Mouse (Mus musculus) MEL (cell line): ENCODE results near the gene Ldah. TPM values are rescaled to one million over a fixed set of nuclear protein-coding genes. Genes with fewer than 3 reads are reported as not detected.

Experiments used
- DNase-seq: peaks from one replicate; pipeline ENCODE4 v3.0.0; 2011; ENCODE audit warnings: low read depth, low spot score
- H3K27ac ChIP-seq: 2 replicates; pipeline ENCODE4 v1.5.1; 2012; ENCODE audit warnings: low read depth, mild to moderate bottlenecking, control low read depth, low read length, moderate library complexity; ENCODE audit not compliant: control insufficient read depth
- H3K27me3 ChIP-seq, 2 experiments: fragments of 150-350 bp in 1 of 2; sonication (generic) in 1 of 2; 2 replicates each; pipeline ENCODE4 v1.6.1; 2012; ENCODE audit warnings: low read length in 2 of 2, mild to moderate bottlenecking in 2 of 2, improper control_type of control experiment in 1 of 2, moderate library complexity in 1 of 2; ENCODE audit not compliant: insufficient read depth in 2 of 2, control insufficient read depth in 1 of 2
- H3K36me3 ChIP-seq, 2 experiments: 2 replicates each; pipeline ENCODE4 v1.6.1; 2012 to 2014; ENCODE audit warnings: low read length in 2 of 2, improper control_type of control experiment in 1 of 2, inconsistent platforms in 1 of 2, mild to moderate bottlenecking in 1 of 2; ENCODE audit not compliant: insufficient read depth in 2 of 2, control insufficient read depth in 1 of 2
- H3K4me1 ChIP-seq, 2 experiments: fragments of 150-350 bp in 1 of 2; sonication (generic) in 1 of 2; 2 replicates each; pipeline ENCODE4 v1.6.1; 2012; ENCODE audit warnings: low read length in 2 of 2, improper control_type of control experiment in 1 of 2, mild to moderate bottlenecking in 1 of 2; ENCODE audit not compliant: insufficient read depth in 2 of 2, control insufficient read depth in 1 of 2
- H3K4me3 ChIP-seq, 2 experiments: fragments of 150-350 bp in 1 of 2; sonication (generic) in 1 of 2; 2 replicates each; pipeline ENCODE4 v1.5.1; 2012; ENCODE audit warnings: low read depth in 2 of 2, low read length in 2 of 2, mild to moderate bottlenecking in 2 of 2, moderate library complexity in 2 of 2, control low read depth in 1 of 2, improper control_type of control experiment in 1 of 2; ENCODE audit not compliant: control insufficient read depth in 1 of 2, insufficient read depth in 1 of 2
- H3K79me2 ChIP-seq: 2 replicates; pipeline ENCODE4 v1.6.1; 2012; ENCODE audit warnings: mild to moderate bottlenecking, low read length, moderate library complexity; ENCODE audit not compliant: control insufficient read depth, poor library complexity, insufficient read depth
- H3K9ac ChIP-seq: 2 replicates; pipeline ENCODE4 v1.6.1; 2012; ENCODE audit warnings: low read depth, mild to moderate bottlenecking, control low read depth, low read length, moderate library complexity; ENCODE audit not compliant: control insufficient read depth, poor library complexity, severe bottlenecking
- H3K9me3 ChIP-seq: fragments of 150-350 bp; sonication (generic); replicated peaks from 2 replicates; pipeline ENCODE4 v1.6.1; 2012; ENCODE audit warnings: mild to moderate bottlenecking, low read length, improper control_type of control experiment, moderate library complexity; ENCODE audit not compliant: insufficient read depth
- BHLHE40 ChIP-seq: IDR thresholded peaks from 2 replicates; pipeline ENCODE4 v1.6.1; 2012; ENCODE audit warnings: low read depth, mild to moderate bottlenecking, inconsistent platforms, low read length, improper control_type of control experiment, borderline replicate concordance
- CTCF ChIP-seq, 3 experiments: IDR thresholded peaks in 2 of 3; conservative IDR thresholded peaks in 1 of 3; 2 replicates each; pipeline ENCODE4 v1.5.1; 2011 to 2012; ENCODE audit warnings: low read length in 3 of 3, low read depth in 2 of 3, mild to moderate bottlenecking in 2 of 3, improper control_type of control experiment in 1 of 3, inconsistent platforms in 1 of 3, mixed read lengths in 1 of 3, moderate library complexity in 1 of 3; ENCODE audit not compliant: control insufficient read depth in 1 of 3, insufficient read depth in 1 of 3, poor library complexity in 1 of 3, severe bottlenecking in 1 of 3
- E2F4 ChIP-seq: IDR thresholded peaks from 2 replicates; pipeline ENCODE4 v1.6.1; 2011; ENCODE audit warnings: low read depth, low read length, improper control_type of control experiment, borderline replicate concordance
- ELF1 ChIP-seq: IDR thresholded peaks from 2 replicates; pipeline ENCODE4 v1.6.1; 2014; ENCODE audit warnings: low read depth, mild to moderate bottlenecking, inconsistent platforms, low read length, improper control_type of control experiment, moderate library complexity
- EP300 ChIP-seq, 2 experiments: IDR thresholded peaks; 2 replicates each; pipeline ENCODE4 v1.6.1; 2011; ENCODE audit warnings: improper control_type of control experiment in 2 of 2, low read length in 2 of 2, low read depth in 1 of 2, mild to moderate bottlenecking in 1 of 2
- GATA1 ChIP-seq: IDR thresholded peaks from 2 replicates; pipeline ENCODE4 v1.6.1; 2011; ENCODE audit warnings: low read depth, low read length, improper control_type of control experiment
- POLR2A ChIP-seq, 2 experiments: IDR thresholded peaks; 2 replicates each; pipeline ENCODE4 v1.6.1; 2011 to 2012; ENCODE audit warnings: low read length in 2 of 2, mild to moderate bottlenecking in 2 of 2, control low read depth in 1 of 2, improper control_type of control experiment in 1 of 2, low read depth in 1 of 2, moderate library complexity in 1 of 2; ENCODE audit not compliant: control insufficient read depth in 1 of 2, insufficient read depth in 1 of 2, poor library complexity in 1 of 2
- polyA plus RNA-seq, 2 experiments: library from polyadenylated mRNA; stranded (reverse) in 1 of 2; unstranded in 1 of 2; fragments of >175 nt in 1 of 2; fragments of >200 nt in 1 of 2; gene quantifications; 2 replicates each; pipeline versions ENCODE4 v1.2.1 to v1.2.4; 2012; ENCODE audit warnings: low replicate concordance in 2 of 2, low read depth in 1 of 2; ENCODE audit not compliant: insufficient read length in 2 of 2, insufficient read depth in 1 of 2, missing spikeins in 1 of 2
- total RNA-seq: library from RNA; depleted of rRNA; stranded (reverse); fragments of 300-350 nt; gene quantifications from 2 replicates; pipeline ENCODE4 v1.2.3, GENCODE M21; 2012; rRNA removed

Gene Ldah
- total and polyA plus RNA-seq, 3 experiments, result 28.6 to 132 (median 44.2) TPM

DNA sequence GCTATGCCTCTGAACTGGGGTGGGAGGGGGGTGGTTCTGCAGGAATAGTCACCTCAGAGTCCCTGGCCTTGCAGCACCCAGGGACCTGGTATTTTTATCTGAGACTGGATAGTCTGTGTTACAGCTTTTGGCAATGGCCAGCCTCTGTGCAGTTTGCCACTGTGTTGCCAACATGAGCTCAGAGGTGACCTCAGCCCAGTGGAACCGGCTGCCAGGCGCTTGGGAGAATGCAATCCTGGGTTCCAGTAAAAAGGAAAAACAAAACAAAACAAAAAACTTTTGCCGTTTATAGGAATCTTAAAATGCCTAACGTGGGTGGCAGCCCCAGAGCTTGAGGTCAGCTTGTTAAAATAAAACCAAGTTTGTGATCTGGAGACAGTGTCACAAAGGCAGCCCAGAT, 126.4 kb downstream of the Ldah start:
- no peak overlapping the region for H3K9ac ChIP-seq
- H3K27me3 ChIP-seq, result no peaks in the 10 kb centered on the region
- TF ChIP-seq CTCF (IDR thresholded peaks at IDR 0.05 in 2 of 3, conservative IDR thresholded peaks at IDR 0.05 in 1 of 3; ENCODE audit: control insufficient read depth in 1 of 3, insufficient read depth in 1 of 3, low read depth in 2 of 3, low read length in 3 of 3, poor library complexity in 1 of 3, severe bottlenecking in 1 of 3) (no peak), EP300 (IDR thresholded peaks at IDR 0.05; ENCODE audit: low read depth in 1 of 2, low read length in 2 of 2) (no peak), GATA1 (no peak), POLR2A (IDR thresholded peaks at IDR 0.05; ENCODE audit: control insufficient read depth in 1 of 2, insufficient read depth in 1 of 2, low read depth in 1 of 2, low read length in 2 of 2, poor library complexity in 1 of 2) (no peak), BHLHE40 (no peak), E2F4 (no peak), ELF1 (no peak)
- DNase-seq, result no peak
- H3K4me1 ChIP-seq, result no peaks in the 10 kb centered on the region
- H3K79me2 ChIP-seq, result no peaks in the 10 kb centered on the region
- H3K27ac ChIP-seq, result no peak overlapping the region
- H3K4me3 ChIP-seq, result no peak overlapping the region
- no peaks in the 10 kb centered on the region for H3K9me3 ChIP-seq
- H3K36me3 ChIP-seq, result no peaks in the 10 kb centered on the region

Other genes with a start within 250 kb of the Ldah start
- not detected in 2 replicates for gene Apob, start 230.5 kb upstream of the Ldah start, total RNA-seq
- gene Apob, start 230.5 kb upstream of the Ldah start, polyA plus RNA-seq, result not detected
- not detected in 2 replicates for gene Gdf7, start 93.8 kb downstream of the Ldah start, total RNA-seq
- not detected for gene Gdf7, start 93.8 kb downstream of the Ldah start, polyA plus RNA-seq
- gene Hs1bp3, start 105.3 kb downstream of the Ldah start, total RNA-seq, result 4.7 and 5.4 TPM in 2 replicates
- gene Hs1bp3, start 105.3 kb downstream of the Ldah start, polyA plus RNA-seq, result 10 to 100 TPM in 1 of 2 experiments, not detected in 1; 17.4 TPM